Mouse (Mus musculus) gonadal fat pad, adult 2 months (tissue): Measurements from ENCODE around the gene Mmp14. TPM values are rescaled to one million over a fixed set of nuclear protein-coding genes. Genes with fewer than 3 reads are reported as not detected.

Source experiments
- DNase-seq: peaks from one replicate; pipeline ENCODE4 v3.0.0-alpha.2; 2012; ENCODE audit warnings: low read depth
- polyA plus RNA-seq: library from polyadenylated mRNA; depleted of rRNA; stranded (reverse); fragments of >200 nt; gene quantifications from 2 replicates; pipeline ENCODE4 v1.2.3, GENCODE M21; 2012; rRNA removed

The Mmp14 gene
- polyA plus RNA-seq, 1 experiment: 80.8 TPM

- DNase-seq: no peak
These were observed 44.8 kb downstream of the Mmp14 start, which contains the start of gene Rem2 for GRCm38 (mm10) chr14:54475941-54476844. Gene Rem2, plus strand, starts transcription at chr14:54476100.

GRCm38 (mm10) chr14:54477172-54477909 is 45.9 kb downstream of the Mmp14 start:
- no peak for DNase-seq

- DNase-seq: no peak
These were observed 48.1 kb downstream of the Mmp14 start for GRCm38 (mm10) chr14:54479451-54479920.

- DNase-seq: no peak
These were observed 49.3 kb downstream of the Mmp14 start for GRCm38 (mm10) chr14:54480673-54481072.

GRCm38 (mm10) chr14:54481402-54481801 is 50.0 kb downstream of the Mmp14 start:
- no peak for DNase-seq

GRCm38 (mm10) chr14:54482498-54482897 is 51.1 kb downstream of the Mmp14 start:
- no peak for DNase-seq

- no peak for DNase-seq
These were observed 54.5 kb downstream of the Mmp14 start for GRCm38 (mm10) chr14:54485899-54486298.

GRCm38 (mm10) chr14:54487732-54488131 is 56.3 kb downstream of the Mmp14 start:
- DNase-seq: no peak

- DNase-seq: no peak
These were observed 56.9 kb downstream of the Mmp14 start for GRCm38 (mm10) chr14:54488350-54488749.

GRCm38 (mm10) chr14:54492345-54493131 is 61.1 kb downstream of the Mmp14 start:
- no peak for DNase-seq

- no peak for DNase-seq
These were observed 61.8 kb downstream of the Mmp14 start for GRCm38 (mm10) chr14:54493236-54493635.

GRCm38 (mm10) chr14:54494234-54494633 is 62.8 kb downstream of the Mmp14 start:
- no peak for DNase-seq

Other genes starting within 250 kb of the Mmp14 start
- gene Dad1, start 177.5 kb upstream of the Mmp14 start, polyA plus RNA-seq: 776 and 830 TPM in 2 replicates
- 76.1 and 84.6 TPM in 2 replicates for gene Abhd4, start 177.4 kb upstream of the Mmp14 start, polyA plus RNA-seq
- not detected in 2 replicates for gene Olfr49, start 146.7 kb upstream of the Mmp14 start, polyA plus RNA-seq
- gene Oxa1l, start 70.8 kb upstream of the Mmp14 start, polyA plus RNA-seq: 115 and 121 TPM in 2 replicates
- gene Slc7a7, start 13.8 kb upstream of the Mmp14 start, polyA plus RNA-seq: 9.1 and 10.0 TPM in 2 replicates
- gene Mrpl52, start 4.7 kb upstream of the Mmp14 start, polyA plus RNA-seq: 219 and 296 TPM in 2 replicates
- 125 and 172 TPM in 2 replicates for gene Lrp10, start 32.5 kb downstream of the Mmp14 start, polyA plus RNA-seq
- gene Rem2, start 44.5 kb downstream of the Mmp14 start, polyA plus RNA-seq: 0.59 and 0.75 TPM in 2 replicates
- 34.3 and 41.9 TPM in 2 replicates for gene Prmt5, start 85.9 kb downstream of the Mmp14 start, polyA plus RNA-seq
- gene Haus4, start 123.0 kb downstream of the Mmp14 start, polyA plus RNA-seq: 49.0 and 57.0 TPM in 2 replicates
- 31.5 and 32.2 TPM in 2 replicates for gene Ajuba, start 145.9 kb downstream of the Mmp14 start, polyA plus RNA-seq
- gene 4931414P19Rik, start 174.4 kb downstream of the Mmp14 start, polyA plus RNA-seq: 10.9 and 14.6 TPM in 2 replicates
- gene Psmb5, start 186.4 kb downstream of the Mmp14 start, polyA plus RNA-seq: 214 and 260 TPM in 2 replicates
- not detected in 2 replicates for gene Psmb11, start 189.8 kb downstream of the Mmp14 start, polyA plus RNA-seq
- gene Gm17606, start 209.3 kb downstream of the Mmp14 start, polyA plus RNA-seq: not detected in 2 replicates
- 3.8 and 5.4 TPM in 2 replicates for gene Cdh24, start 209.8 kb downstream of the Mmp14 start, polyA plus RNA-seq